Mouse (Mus musculus) hindbrain, embryonic 10.5 days (tissue): ENCODE measurements around the gene Hectd4. TPM values are rescaled to one million over a fixed set of nuclear protein-coding genes. Genes with fewer than 3 reads are reported as not detected.

Experiments used
- DNase-seq: peaks from one replicate; pipeline ENCODE4 v3.0.0-alpha.2; 2017; ENCODE audit warnings: low spot score
- H3K27ac ChIP-seq: fragments of 300-500 bp; sonication (generic); 2 replicates; pipeline ENCODE4 v1.5.1; 2016; ENCODE audit warnings: mild to moderate bottlenecking, moderate library complexity
- H3K27me3 ChIP-seq: fragments of 300-500 bp; sonication (generic); 2 replicates; pipeline ENCODE4 v1.6.1; 2016; ENCODE audit warnings: mild to moderate bottlenecking; ENCODE audit not compliant: poor library complexity, insufficient read depth, severe bottlenecking
- H3K36me3 ChIP-seq: fragments of 300-500 bp; sonication (generic); 2 replicates; pipeline ENCODE4 v1.6.1; 2016; ENCODE audit warnings: mild to moderate bottlenecking, moderate library complexity
- H3K4me1 ChIP-seq: fragments of 300-500 bp; sonication (generic); replicated peaks from 2 replicates; pipeline ENCODE4 v1.6.1; 2016; ENCODE audit warnings: mild to moderate bottlenecking
- H3K4me3 ChIP-seq: fragments of 300-500 bp; sonication (generic); 2 replicates; pipeline ENCODE4 v1.5.1; 2016; ENCODE audit warnings: mild to moderate bottlenecking, moderate library complexity
- H3K9me3 ChIP-seq: fragments of 300-500 bp; sonication (generic); 2 replicates; pipeline ENCODE4 v1.6.1; 2016; ENCODE audit warnings: mild to moderate bottlenecking, moderate library complexity
- WGBS: fragments of 180-500 bp; shearing (Covaris S2); methylation state at CpG from one replicate; pipeline ENCODE4 v1.1.7; 2016; 5-methylcytosine and 5-hydroxymethylcytosine counted together
- polyA plus RNA-seq: library from polyadenylated mRNA; unstranded; fragments of >200 nt; fragmentation: Nextera tagmentation; extraction: Ambion mirVana; gene quantifications from 2 replicates; pipeline ENCODE4 v1.2.1, GENCODE M21; 2016

Gene Hectd4
- polyA plus RNA-seq, 1 experiment from 2014 or later = 6.6 TPM

- no peak overlapping the region for H3K27ac ChIP-seq
- WGBS = 82% methylated on average over 5 of the region's 5 CpGs
These were observed 180.0 kb downstream of the Hectd4 start for GRCm38 (mm10) chr5:121400064-121400463.

GRCm38 (mm10) chr5:121400849-121401248 lies 180.8 kb downstream of the Hectd4 start:
- Histone ChIP-seq H3K27me3 (no peaks in the 10 kb centered on the region), H3K4me3 (no peak overlapping the region), H3K4me1 (peaks cover 16% of the 10 kb centered on the region), H3K9me3 (no peaks in the 10 kb centered on the region), H3K27ac (no peak overlapping the region), H3K36me3 (peaks cover 57% of the 10 kb centered on the region)
- 86% methylated on average over 5 of the region's 5 CpGs for WGBS
- no peak for DNase-seq

More at GRCm38 (mm10) chr5:121400064-121400463, 180.0 kb downstream of the Hectd4 start:
- Histone ChIP-seq H3K9me3 (no peaks in the 10 kb centered on the region), H3K4me1 (peaks cover 16% of the 10 kb centered on the region), H3K27me3 (no peaks in the 10 kb centered on the region), H3K4me3 (no peak overlapping the region), H3K36me3 (peaks cover 51% of the 10 kb centered on the region)
- DNase-seq = no peak

DNA sequence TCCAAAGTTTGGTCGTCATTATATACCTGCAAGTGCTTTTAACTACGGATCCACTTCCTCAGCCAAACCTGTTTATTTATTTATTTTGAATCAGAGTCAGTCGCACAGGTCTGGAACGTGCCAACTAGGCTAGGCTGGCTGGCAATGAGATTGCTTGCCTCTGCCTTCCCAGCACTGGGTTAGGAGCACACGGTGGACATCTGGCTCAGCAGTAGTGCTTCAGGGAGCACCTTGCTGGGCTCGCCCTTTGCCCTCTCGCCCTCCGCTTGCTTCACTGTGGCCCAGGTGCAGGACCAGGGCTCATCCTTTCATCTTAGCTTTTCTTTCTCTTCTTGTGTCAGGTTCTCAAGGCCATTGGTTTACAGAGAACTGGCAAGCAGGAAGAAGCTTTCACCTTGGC lies 187.8 kb downstream of the Hectd4 start:
- WGBS = 91% methylated on average over 8 of the region's 8 CpGs
- DNase-seq = no peak
- Histone ChIP-seq H3K27me3 (no peaks in the 10 kb centered on the region), H3K4me3 (no peak overlapping the region), H3K4me1 (no peaks in the 10 kb centered on the region), H3K27ac (no peak overlapping the region), H3K9me3 (no peaks in the 10 kb centered on the region), H3K36me3 (peaks cover 94% of the 10 kb centered on the region)

DNA sequence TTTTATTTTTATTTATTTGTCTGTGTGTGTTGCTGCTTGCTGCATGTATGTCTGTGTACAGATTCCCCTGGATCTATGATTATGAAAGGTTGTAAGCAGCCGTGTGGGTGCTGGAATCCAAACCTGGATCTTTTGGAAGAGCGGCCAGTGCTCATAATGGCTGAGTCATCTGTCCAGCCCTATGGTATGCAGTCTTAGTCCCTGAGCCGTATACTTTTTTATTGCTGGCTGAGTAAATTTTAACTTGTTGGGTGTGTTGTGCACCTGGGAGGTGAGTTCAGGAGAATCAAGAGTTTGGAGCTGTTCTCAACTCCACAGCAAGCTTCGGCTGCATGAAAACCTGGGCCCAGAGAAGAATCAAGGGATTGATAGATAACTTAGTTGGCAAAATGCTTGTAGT lies 191.0 kb downstream of the Hectd4 start:
- Histone ChIP-seq H3K4me3 (no peak overlapping the region), H3K36me3 (peaks cover 99% of the 10 kb centered on the region), H3K27me3 (no peaks in the 10 kb centered on the region), H3K27ac (no peak overlapping the region), H3K4me1 (no peaks in the 10 kb centered on the region), H3K9me3 (no peaks in the 10 kb centered on the region)
- 96% methylated on average over 4 of the region's 4 CpGs for WGBS
- DNase-seq = no peak

Other genes starting within 250 kb of the Hectd4 start
- 0.30 and 2.2 TPM in 2 replicates for gene Rph3a, start 210.1 kb upstream of the Hectd4 start, polyA plus RNA-seq
- gene Ptpn11, start 28.8 kb upstream of the Hectd4 start, polyA plus RNA-seq = 20.4 and 23.1 TPM in 2 replicates
- gene Rpl6, start 15.7 kb upstream of the Hectd4 start, polyA plus RNA-seq = 553 and 627 TPM in 2 replicates
- 70.8 and 96.2 TPM in 2 replicates for gene Trafd1, start 165.4 kb downstream of the Hectd4 start, polyA plus RNA-seq
- gene Naa25, start 177.7 kb downstream of the Hectd4 start, polyA plus RNA-seq = 44.1 and 54.2 TPM in 2 replicates
- gene Tmem116, start 231.7 kb downstream of the Hectd4 start, polyA plus RNA-seq = 0.78 and 0.93 TPM in 2 replicates
- gene Erp29, start 232.3 kb downstream of the Hectd4 start, polyA plus RNA-seq = 143 and 148 TPM in 2 replicates